Mouse (Mus musculus) brain, embryonic 14.5 days (tissue): Measurements from ENCODE around the gene Polk.

ENCODE experiments used
- CTCF ChIP-seq: fragments of 200-500 bp; IDR thresholded peaks from 2 replicates; pipeline ENCODE4 v1.5.1; 2012; ENCODE audit warnings: inconsistent platforms, mild to moderate bottlenecking, moderate library complexity, borderline replicate concordance; ENCODE audit not compliant: insufficient read depth, insufficient read length; ENCODE audit errors: extremely low read depth
- POLR2A ChIP-seq: fragments of 200-500 bp; IDR thresholded peaks from 2 replicates; pipeline ENCODE4 v1.6.1; 2012; ENCODE audit warnings: mild to moderate bottlenecking, inconsistent platforms, borderline replicate concordance; ENCODE audit not compliant: poor library complexity, insufficient read depth, insufficient read length, severe bottlenecking; ENCODE audit errors: extremely low read depth

GRCm38 (mm10) chr13:96521294-96521693 lies 21.1 kb downstream of the Polk start:
- no peak for TF ChIP-seq CTCF
- no peak for TF ChIP-seq POLR2A
